28 mouse cellular contexts compared by ENCODE assay signal in the genomic region with DNA sequence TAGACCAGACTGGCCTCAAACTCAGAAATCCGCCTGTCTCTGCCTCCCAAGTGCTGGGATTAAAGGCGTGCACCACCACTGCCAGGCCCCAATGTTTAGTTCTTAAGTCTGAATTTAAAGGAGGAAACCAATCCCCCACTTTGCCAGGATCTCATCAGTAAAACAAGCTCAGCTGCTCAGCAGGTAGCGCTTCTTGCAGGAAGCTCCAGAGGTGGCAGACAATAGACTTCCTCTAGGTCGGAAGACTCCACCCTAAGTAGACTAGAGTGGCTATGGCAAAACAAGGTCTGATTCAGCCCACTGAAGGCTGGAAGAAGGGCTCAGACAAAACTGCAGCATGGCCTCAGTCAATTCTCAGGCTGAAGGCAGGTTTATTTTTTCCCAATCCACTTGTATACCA. TPM values are rescaled to one million over a fixed set of nuclear protein-coding genes. Genes with fewer than 3 reads are reported as not detected.
DNase-seq lines count a peak whose midpoint lies in the region; ATAC-seq and TF ChIP-seq lines count a peak whose summit lies in the region.
"Had no signal": no experiment of that assay in that cellular context is flagged by ENCODE, and none has a peak within 500 bp of the region (broad histone marks: within the 10 kb centered on the region; RNA-seq: fewer than 3 reads in every experiment).

No protein-coding gene starts in this region.

- TF ChIP-seq POLR2A in heart, adult 2 months (IDR thresholded peaks at IDR 0.05; ENCODE audit: insufficient read depth, low read depth, low read length): no peak
- TF ChIP-seq POLR2A in cerebellum, adult 2 months (IDR thresholded peaks at IDR 0.05; ENCODE audit: borderline replicate concordance, insufficient read depth, low read length): no peak

- H3K27me3 ChIP-seq in heart, adult 2 months (ENCODE audit: control insufficient read depth, insufficient read depth, low read length): no peaks in the 10 kb centered on the region
- no peaks in the 10 kb centered on the region for H3K27me3 ChIP-seq in cerebellum, adult 2 months (ENCODE audit: control insufficient read depth, insufficient read depth, low read length)
- H3K27me3 ChIP-seq in hindbrain, embryonic 16.5 days (replicated peaks; ENCODE audit: control insufficient read depth, insufficient read depth, low read length): no peaks in the 10 kb centered on the region
- H3K27me3 ChIP-seq: embryonic facial prominence, embryonic 12.5 days; forebrain, embryonic 13.5 days; forebrain, embryonic 15.5 days had no signal

- TF ChIP-seq CTCF in heart, adult 2 months (IDR thresholded peaks at IDR 0.05): no peak
- no peak for TF ChIP-seq CTCF in cerebellum, adult 2 months (IDR thresholded peaks at IDR 0.05; ENCODE audit: borderline replicate concordance, insufficient read depth, low read depth, low read length)

- no peak for TF ChIP-seq EP300 in heart, adult 2 months (IDR thresholded peaks at IDR 0.05; ENCODE audit: insufficient read depth, low read depth, low read length)

- DNase-seq in heart, adult 2 months: no peak
- DNase-seq in heart, postnatal 36 days: no peak
- DNase-seq in ES-CJ7 (ENCODE audit: low read depth, low spot score): peak; percentile 95
- peak; percentile 99 for DNase-seq in R1 (ENCODE audit: low read depth, low spot score)
- no peak for DNase-seq in cerebellum, adult 2 months
- DNase-seq in spleen, postnatal 10 days (ENCODE audit: low spot score in 2 of 2): no peak
- DNase-seq: adrenal gland, adult 8-10 months; adrenal gland, postnatal 14 days; adrenal gland, postnatal 36 days; B cell, adult 2 months; cerebellum, adult 11 months; cerebellum, adult 18-20 months; cerebellum, adult 9-10 months; cerebellum, postnatal 10 days; cerebellum, postnatal 25 days; forebrain, postnatal 0 days had no signal

- no peak overlapping the region for H3K9ac ChIP-seq in heart, adult 2 months (ENCODE audit: low read depth, low read length)
- no peak overlapping the region for H3K9ac ChIP-seq in hindbrain, embryonic 16.5 days (ENCODE audit: low read depth, low read length)
- H3K9ac ChIP-seq: embryonic facial prominence, embryonic 12.5 days; forebrain, embryonic 13.5 days; forebrain, embryonic 15.5 days; forebrain, postnatal 0 days had no signal

- intact Hi-C loops in heart, adult 2 months (cut with DNase I): no loop called here
- intact Hi-C loops in heart, postnatal 36 days (cut with DNase I): no loop called here

- ATAC-seq in hindbrain, embryonic 16.5 days: no peak
- ATAC-seq: activated CD4-positive, CD25-positive, alpha-beta regulatory T cell, adult 4 months; CD4-positive, CD25-positive, alpha-beta regulatory T cell, adult 4 months; forebrain, embryonic 13.5 days; forebrain, embryonic 15.5 days; forebrain, postnatal 0 days; Patski had no signal

- H3K4me2 ChIP-seq in hindbrain, embryonic 16.5 days (ENCODE audit: low read length): no peak overlapping the region
- H3K4me2 ChIP-seq: embryonic facial prominence, embryonic 12.5 days; forebrain, embryonic 13.5 days; forebrain, embryonic 15.5 days had no signal

- H3K79me2 ChIP-seq in heart, adult 2 months (replicated peaks; ENCODE audit: control insufficient read depth, insufficient read depth, low read length): no peaks in the 10 kb centered on the region

- WGBS in heart, adult 2 months: 62% methylated on average over 4 of the region's 4 CpGs
- WGBS in cerebellum, adult 2 months: 76% methylated on average over 4 of the region's 4 CpGs
- 70% methylated on average over 4 of the region's 4 CpGs for WGBS in hindbrain, embryonic 16.5 days

- no peaks in the 10 kb centered on the region for H3K4me1 ChIP-seq in heart, adult 2 months (ENCODE audit: control insufficient read depth, insufficient read depth, low read length)
- H3K4me1 ChIP-seq in brown adipose tissue, adult 24 weeks (ENCODE audit: control insufficient read depth, insufficient read depth, insufficient read length, low read length): peaks cover 5% of the 10 kb centered on the region; the same call in 1 of the 2 replicates
- no peaks in the 10 kb centered on the region for H3K4me1 ChIP-seq in cerebellum, adult 2 months (ENCODE audit: control insufficient read depth, insufficient read depth, low read length)
- no peaks in the 10 kb centered on the region for H3K4me1 ChIP-seq in hindbrain, embryonic 16.5 days (ENCODE audit: control insufficient read depth, insufficient read depth, low read depth, low read length)
- H3K4me1 ChIP-seq: embryonic facial prominence, embryonic 10.5 days; embryonic facial prominence, embryonic 12.5 days; forebrain, embryonic 13.5 days; forebrain, embryonic 15.5 days had no signal

- peak overlapping the region; percentile 28; the same call in 1 of the 2 replicates for H3K27ac ChIP-seq in heart, adult 2 months
- H3K27ac ChIP-seq in brown adipose tissue, adult 24 weeks (replicated peaks; ENCODE audit: low read depth, low read length): peak overlapping the region; percentile 65
- H3K27ac ChIP-seq in cerebellum, adult 2 months (ENCODE audit: insufficient read depth, low read length): no peak overlapping the region
- no peak overlapping the region for H3K27ac ChIP-seq in hindbrain, embryonic 16.5 days (ENCODE audit: low read depth, low read length)
- H3K27ac ChIP-seq: embryonic facial prominence, embryonic 10.5 days; embryonic facial prominence, embryonic 12.5 days; forebrain, embryonic 13.5 days; forebrain, embryonic 15.5 days had no signal

- H3K4me3 ChIP-seq in heart, adult 2 months: no peak overlapping the region
- no peak overlapping the region for H3K4me3 ChIP-seq in brown adipose tissue, adult 24 weeks (ENCODE audit: insufficient read depth, low read depth, low read length)
- no peak overlapping the region for H3K4me3 ChIP-seq in cerebellum, adult 2 months (replicated peaks; ENCODE audit: insufficient read depth, low read depth, low read length)
- no peak overlapping the region for H3K4me3 ChIP-seq in hindbrain, embryonic 16.5 days (ENCODE audit: low read length)
- H3K4me3 ChIP-seq: embryonic facial prominence, embryonic 10.5 days; embryonic facial prominence, embryonic 12.5 days; forebrain, embryonic 13.5 days; forebrain, embryonic 15.5 days had no signal

- no peaks in the 10 kb centered on the region for H3K9me3 ChIP-seq in hindbrain, embryonic 16.5 days (ENCODE audit: control insufficient read depth, low read length)
- H3K9me3 ChIP-seq: embryonic facial prominence, embryonic 10.5 days; embryonic facial prominence, embryonic 12.5 days; forebrain, embryonic 13.5 days; forebrain, embryonic 15.5 days; G1E had no signal

- H3K36me3 ChIP-seq in heart, adult 2 months (ENCODE audit: control insufficient read depth, insufficient read depth, low read length): no peaks in the 10 kb centered on the region
- H3K36me3 ChIP-seq in hindbrain, embryonic 16.5 days (ENCODE audit: control insufficient read depth, insufficient read depth, low read length): no peaks in the 10 kb centered on the region
- H3K36me3 ChIP-seq: embryonic facial prominence, embryonic 10.5 days; embryonic facial prominence, embryonic 12.5 days; forebrain, embryonic 15.5 days; G1E had no signal

RNA-seq across cellular contexts. Expression of a gene that starts 12.1 kb away (rescaled TPM):
- total RNA-seq in heart, adult 2 months (2021): 1 to 10 TPM; 3.0 to 3.3 TPM
- polyA plus RNA-seq in heart, adult 2 months (2012; rRNA removed): 3.0 and 3.1 TPM in 2 replicates
- 1 to 10 TPM; 3.1 to 3.4 TPM for total RNA-seq in heart, postnatal 36 days (2021)
- polyA plus RNA-seq in brown adipose tissue, adult 24 weeks (2012; ENCODE audit: insufficient read depth, insufficient read length, missing spikeins): 1.3 and 2.1 TPM in 2 replicates
- 5.1 and 5.6 TPM in 2 replicates for polyA plus RNA-seq in cerebellum, adult 2 months (2012; rRNA removed)
- polyA plus RNA-seq in hindbrain, embryonic 16.5 days (2015; fragmentation: Nextera tagmentation; extraction: Ambion mirVana): 3.4 and 3.5 TPM in 2 replicates

RNA-seq across cellular contexts. Expression of a gene that starts 19.5 kb away (rescaled TPM):
- not detected for total RNA-seq in heart, adult 2 months (2021)
- 0.04 TPM in 1 of 2 replicates, not detected in the other for polyA plus RNA-seq in heart, adult 2 months (2012; rRNA removed)
- not detected for total RNA-seq in heart, postnatal 36 days (2021)
- not detected in 2 replicates for polyA plus RNA-seq in brown adipose tissue, adult 24 weeks (2012; ENCODE audit: insufficient read depth, insufficient read length, missing spikeins)
- polyA plus RNA-seq in cerebellum, adult 2 months (2012; rRNA removed): 0.05 TPM in 1 of 2 replicates, not detected in the other
- polyA plus RNA-seq in hindbrain, embryonic 16.5 days (2015; fragmentation: Nextera tagmentation; extraction: Ambion mirVana): 0.11 and 0.20 TPM in 2 replicates
- total RNA-seq: adrenal gland, adult 18-20 months; adrenal gland, adult 8-10 months; adrenal gland, postnatal 14 days; adrenal gland, postnatal 36 days; CH12.LX; forebrain, postnatal 0 days had no signal
- polyA plus RNA-seq: activated CD4-positive, CD25-positive, alpha-beta regulatory T cell, adult 4 months; CD4-positive, CD25-positive, alpha-beta regulatory T cell, adult 4 months; forebrain, embryonic 15.5 days; G1E had no signal

RNA-seq across cellular contexts. Expression of a gene that starts 21.7 kb away (rescaled TPM):
- total RNA-seq in heart, adult 2 months (2021): 10 to 100 TPM; 50.2 to 58.6 TPM
- polyA plus RNA-seq in heart, adult 2 months (2012; rRNA removed): 18.7 and 37.1 TPM in 2 replicates
- total RNA-seq in heart, postnatal 36 days (2021): 10 to 100 TPM; 42.7 to 53.2 TPM
- 55.5 and 74.0 TPM in 2 replicates for polyA plus RNA-seq in brown adipose tissue, adult 24 weeks (2012; ENCODE audit: insufficient read depth, insufficient read length, missing spikeins)
- 79.1 and 83.5 TPM in 2 replicates for polyA plus RNA-seq in cerebellum, adult 2 months (2012; rRNA removed)
- 62.0 and 75.4 TPM in 2 replicates for polyA plus RNA-seq in hindbrain, embryonic 16.5 days (2015; fragmentation: Nextera tagmentation; extraction: Ambion mirVana)

RNA-seq across cellular contexts. Expression of a gene that starts 30.1 kb away (rescaled TPM):
- 10 to 100 TPM; 27.0 to 27.5 TPM for total RNA-seq in heart, adult 2 months (2021)
- polyA plus RNA-seq in heart, adult 2 months (2012; rRNA removed): 36.1 and 56.9 TPM in 2 replicates
- total RNA-seq in heart, postnatal 36 days (2021): 10 to 100 TPM; 30.3 to 37.0 TPM
- polyA plus RNA-seq in brown adipose tissue, adult 24 weeks (2012; ENCODE audit: insufficient read depth, insufficient read length, missing spikeins): 17.0 and 26.3 TPM in 2 replicates
- 139 and 143 TPM in 2 replicates for polyA plus RNA-seq in cerebellum, adult 2 months (2012; rRNA removed)
- 63.3 and 70.6 TPM in 2 replicates for polyA plus RNA-seq in hindbrain, embryonic 16.5 days (2015; fragmentation: Nextera tagmentation; extraction: Ambion mirVana)

RNA-seq across cellular contexts. Expression of a gene that starts 57.3 kb away (rescaled TPM):
- 10 to 100 TPM; 26.8 to 32.5 TPM for total RNA-seq in heart, adult 2 months (2021)
- polyA plus RNA-seq in heart, adult 2 months (2012; rRNA removed): 39.8 and 57.2 TPM in 2 replicates
- 10 to 100 TPM; 25.6 to 31.2 TPM for total RNA-seq in heart, postnatal 36 days (2021)
- 22.8 and 24.6 TPM in 2 replicates for polyA plus RNA-seq in brown adipose tissue, adult 24 weeks (2012; ENCODE audit: insufficient read depth, insufficient read length, missing spikeins)
- polyA plus RNA-seq in cerebellum, adult 2 months (2012; rRNA removed): 39.0 and 40.3 TPM in 2 replicates
- 35.7 and 38.7 TPM in 2 replicates for polyA plus RNA-seq in hindbrain, embryonic 16.5 days (2015; fragmentation: Nextera tagmentation; extraction: Ambion mirVana)

Comparison
In these comparisons a context has a peak if more than half of its experiments do, and no peak if none do; other contexts are left out.
1. DNase-seq: peak in ES-CJ7 (single experiment) and R1 (single experiment); none in heart, adult 2 months (0 of 2), heart, postnatal 36 days (0 of 2), cerebellum, adult 2 months (0 of 2) and spleen, postnatal 10 days (0 of 2).
2. H3K27ac ChIP-seq: peak in heart, adult 2 months (single experiment) and brown adipose tissue, adult 24 weeks (single experiment); none in cerebellum, adult 2 months (single experiment) and hindbrain, embryonic 16.5 days (single experiment).